Mouse (Mus musculus) kidney, adult 2 months (tissue): Measurements from ENCODE around the gene Uqcrq.

Experiments used
- CTCF ChIP-seq: fragments of 200-500 bp; conservative IDR thresholded peaks from 2 replicates; pipeline ENCODE4 v1.5.1; 2011; ENCODE audit warnings: low read depth, mild to moderate bottlenecking, control low read depth, low read length, moderate library complexity, mixed read lengths; ENCODE audit not compliant: insufficient read depth, insufficient read length
- POLR2A ChIP-seq: fragments of 200-500 bp; IDR thresholded peaks from one replicate; pipeline ENCODE4 v1.6.1; 2011; ENCODE audit warnings: low read depth, low read length, control low read depth

GRCm38 (mm10) chr11:53443861-53444260 lies 13.2 kb upstream of the Uqcrq start:
- TF ChIP-seq CTCF (peak; percentile 65), POLR2A (no peak)
